ENCODE assay signal across 8 mouse cellular contexts in the genomic region with DNA sequence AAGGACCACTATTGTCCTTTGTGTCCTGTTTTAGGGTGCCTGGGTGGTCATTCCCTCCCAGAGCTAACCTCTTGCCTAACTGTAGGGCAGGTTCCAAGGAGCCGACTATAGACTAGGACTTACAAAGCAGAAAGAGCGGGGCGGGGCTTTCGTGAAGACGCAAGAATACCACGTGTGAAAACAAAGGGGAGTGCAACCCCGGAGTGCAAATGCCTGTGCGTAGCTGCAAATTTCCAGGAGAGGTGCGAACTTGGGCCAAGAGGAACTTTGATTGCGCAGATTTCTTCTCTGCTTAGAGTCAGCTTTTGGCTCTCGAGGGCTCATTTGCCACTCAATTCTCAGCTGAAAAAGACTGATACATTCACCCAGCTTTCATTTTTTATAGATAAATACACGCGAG. TPM values are rescaled to one million over a fixed set of nuclear protein-coding genes. Genes with fewer than 3 reads are reported as not detected.
DNase-seq lines count a peak whose midpoint lies in the region; ATAC-seq and TF ChIP-seq lines count a peak whose summit lies in the region.

No protein-coding gene starts in this region.

- peak overlapping the region; percentile 99 for H3K9ac ChIP-seq in forebrain, postnatal 0 days
- peak overlapping the region; percentile 79 for H3K9ac ChIP-seq in hindbrain, postnatal 0 days (replicated peaks; ENCODE audit: low read length)
- peak overlapping the region; percentile 42; the same call in 1 of the 2 replicates for H3K9ac ChIP-seq in liver, embryonic 11.5 days (ENCODE audit: low read depth, low read length)
- H3K9ac ChIP-seq in midbrain, postnatal 0 days (replicated peaks; ENCODE audit: low read length, poor library complexity, severe bottlenecking) = peak overlapping the region; percentile 44; the same call in 1 of the 2 replicates

- no peak for TF ChIP-seq CTCF in forebrain, postnatal 0 days (IDR thresholded peaks at IDR 0.05; ENCODE audit: low read depth)
- TF ChIP-seq CTCF in hindbrain, postnatal 0 days (IDR thresholded peaks at IDR 0.05; ENCODE audit: low read depth) = no peak
- no peak for TF ChIP-seq CTCF in midbrain, postnatal 0 days (IDR thresholded peaks at IDR 0.05)
- TF ChIP-seq CTCF in testis, adult 2 months (IDR thresholded peaks at IDR 0.05; ENCODE audit: control insufficient read depth, insufficient read depth, insufficient replicate concordance, low read depth, low read length) = no peak

- peak overlapping the region; percentile 86 for H3K4me3 ChIP-seq in forebrain, postnatal 0 days (ENCODE audit: low read depth, low read length)
- peak overlapping the region; percentile 79 for H3K4me3 ChIP-seq in hindbrain, postnatal 0 days (ENCODE audit: low read length)
- peak overlapping the region; percentile 91 for H3K4me3 ChIP-seq in liver, embryonic 11.5 days (ENCODE audit: low read depth, low read length)
- peak overlapping the region; percentile 50 for H3K4me3 ChIP-seq in midbrain, postnatal 0 days (ENCODE audit: low read depth, low read length)
- peak overlapping the region; percentile 91 for H3K4me3 ChIP-seq in testis, adult 2 months (ENCODE audit: control insufficient read depth, low read depth, low read length)

- peak; percentile 76 for ATAC-seq in forebrain, postnatal 0 days
- peak; percentile 36 for ATAC-seq in hindbrain, postnatal 0 days
- peak; percentile 55 for ATAC-seq in liver, embryonic 11.5 days (replicated peaks; ENCODE audit: low FRiP score)
- ATAC-seq in midbrain, postnatal 0 days (ENCODE audit: low FRiP score) = peak; percentile 64

- peaks cover 22% of the 10 kb centered on the region for H3K4me1 ChIP-seq in forebrain, postnatal 0 days (ENCODE audit: insufficient read depth)
- peaks cover 16% of the 10 kb centered on the region; the same call in 1 of the 2 replicates for H3K4me1 ChIP-seq in hindbrain, postnatal 0 days (ENCODE audit: insufficient read depth, low read length)
- H3K4me1 ChIP-seq in liver, embryonic 11.5 days (replicated peaks; ENCODE audit: control insufficient read depth, insufficient read depth, low read length) = peaks cover 22% of the 10 kb centered on the region
- H3K4me1 ChIP-seq in midbrain, postnatal 0 days (ENCODE audit: insufficient read depth, low read length) = peaks cover 8% of the 10 kb centered on the region; the same call in 1 of the 2 replicates
- peaks cover 2% of the 10 kb centered on the region; the same call in 1 of the 2 replicates for H3K4me1 ChIP-seq in testis, adult 2 months (ENCODE audit: control insufficient read depth, insufficient read depth, low read length)

- WGBS in forebrain, postnatal 0 days = under 1% methylated on average over 13 of the region's 13 CpGs
- WGBS in hindbrain, postnatal 0 days = 2% methylated on average over 13 of the region's 13 CpGs
- under 1% methylated on average over 13 of the region's 13 CpGs for WGBS in liver, embryonic 11.5 days
- WGBS in midbrain, postnatal 0 days = under 1% methylated on average over 13 of the region's 13 CpGs

- TF ChIP-seq POLR2A in testis, adult 2 months (IDR thresholded peaks at IDR 0.05; ENCODE audit: control insufficient read depth, low read depth, low read length) = no peak

- H3K27ac ChIP-seq in forebrain, postnatal 0 days (ENCODE audit: low read depth, low read length) = peak overlapping the region; percentile 21
- H3K27ac ChIP-seq in hindbrain, postnatal 0 days = no peak overlapping the region; the same call in 1 of the 2 replicates
- no peak overlapping the region for H3K27ac ChIP-seq in liver, embryonic 11.5 days (ENCODE audit: low read depth, low read length)
- no peak overlapping the region for H3K27ac ChIP-seq in midbrain, postnatal 0 days (ENCODE audit: low read depth, low read length)
- H3K27ac ChIP-seq in testis, adult 2 months (ENCODE audit: control insufficient read depth, insufficient read depth, low read depth, low read length) = peak overlapping the region; percentile 100

- H3K36me3 ChIP-seq in forebrain, postnatal 0 days (ENCODE audit: insufficient read depth) = 0 out of 2 replicates have a peak, but pooled peaks cover 9% of the 10 kb centered on the region
- peaks cover 2% of the 10 kb centered on the region; the same call in 1 of the 2 replicates for H3K36me3 ChIP-seq in hindbrain, postnatal 0 days (ENCODE audit: insufficient read depth, low read length)
- H3K36me3 ChIP-seq in liver, embryonic 11.5 days (ENCODE audit: control insufficient read depth, insufficient read depth, low read length) = no peaks in the 10 kb centered on the region
- peaks cover 12% of the 10 kb centered on the region for H3K36me3 ChIP-seq in midbrain, postnatal 0 days (ENCODE audit: insufficient read depth, low read length)
- peaks cover 3% of the 10 kb centered on the region for H3K36me3 ChIP-seq in testis, adult 2 months (ENCODE audit: control insufficient read depth, insufficient read depth, low read length)

- no peaks in the 10 kb centered on the region for H3K27me3 ChIP-seq in forebrain, postnatal 0 days (ENCODE audit: insufficient read depth, low read length)
- H3K27me3 ChIP-seq in hindbrain, postnatal 0 days (ENCODE audit: insufficient read depth, low read length) = no peaks in the 10 kb centered on the region
- no peaks in the 10 kb centered on the region for H3K27me3 ChIP-seq in liver, embryonic 11.5 days (replicated peaks; ENCODE audit: control insufficient read depth, insufficient read depth, low read length)
- H3K27me3 ChIP-seq in midbrain, postnatal 0 days (ENCODE audit: insufficient read depth, low read length) = no peaks in the 10 kb centered on the region
- H3K27me3 ChIP-seq in testis, adult 2 months (ENCODE audit: control insufficient read depth, insufficient read depth, low read length) = no peaks in the 10 kb centered on the region

- peak overlapping the region; percentile 72 for H3K4me2 ChIP-seq in forebrain, postnatal 0 days (ENCODE audit: low read depth)
- peak overlapping the region; percentile 85 for H3K4me2 ChIP-seq in hindbrain, postnatal 0 days (ENCODE audit: low read depth, low read length)
- H3K4me2 ChIP-seq in liver, embryonic 11.5 days = peak overlapping the region; percentile 95
- peak overlapping the region; percentile 62 for H3K4me2 ChIP-seq in midbrain, postnatal 0 days (ENCODE audit: low read depth, low read length, poor library complexity, severe bottlenecking)

- H3K9me3 ChIP-seq in forebrain, postnatal 0 days (ENCODE audit: low read length) = no peaks in the 10 kb centered on the region
- no peaks in the 10 kb centered on the region for H3K9me3 ChIP-seq in hindbrain, postnatal 0 days (ENCODE audit: low read length)
- H3K9me3 ChIP-seq in liver, embryonic 11.5 days (ENCODE audit: control insufficient read depth, low read length) = no peaks in the 10 kb centered on the region
- no peaks in the 10 kb centered on the region for H3K9me3 ChIP-seq in midbrain, postnatal 0 days (ENCODE audit: low read length)

- peak; percentile 55 for DNase-seq in ovary, adult 18-20 months (ENCODE audit: low spot score)
- no peak for DNase-seq in ovary, postnatal 10 days (ENCODE audit: low spot score)
- DNase-seq in cerebellum, adult 11-12 months = peak; percentile 67
- DNase-seq in forebrain, postnatal 0 days = peak; percentile 82
- DNase-seq in hindbrain, postnatal 0 days (ENCODE audit: low spot score) = peak; percentile 73
- peak; percentile 62 for DNase-seq in liver, embryonic 11.5 days (ENCODE audit: low spot score)
- DNase-seq in midbrain, postnatal 0 days (ENCODE audit: low spot score) = peak; percentile 65

RNA-seq across cellular contexts. Expression of gene Zscan2, which starts 0.5 kb away (rescaled TPM):
- total RNA-seq in forebrain, postnatal 0 days (2014; rRNA removed) = 29.1 and 38.3 TPM in 2 replicates
- polyA plus RNA-seq in forebrain, postnatal 0 days (2015; fragmentation: Nextera tagmentation; extraction: Ambion mirVana) = 1.6 and 3.3 TPM in 2 replicates
- total RNA-seq in hindbrain, postnatal 0 days (2014; rRNA removed) = 19.9 and 22.2 TPM in 2 replicates
- polyA plus RNA-seq in hindbrain, postnatal 0 days (2015; fragmentation: Nextera tagmentation; extraction: Ambion mirVana) = 2.2 and 2.5 TPM in 2 replicates
- 1.0 and 1.4 TPM in 2 replicates for polyA plus RNA-seq in liver, embryonic 11.5 days (2014; fragmentation: Nextera tagmentation; extraction: Ambion mirVana)
- 18.2 and 22.4 TPM in 2 replicates for total RNA-seq in midbrain, postnatal 0 days (2014; rRNA removed)
- 2.7 TPM in 2 replicates for polyA plus RNA-seq in midbrain, postnatal 0 days (2015; fragmentation: Nextera tagmentation; extraction: Ambion mirVana)
- 35.8 and 41.0 TPM in 2 replicates for polyA plus RNA-seq in testis, adult 2 months (2012; rRNA removed)

RNA-seq across cellular contexts. Expression of gene Iqgap1, which starts 34.5 kb away (rescaled TPM):
- 30.1 and 35.9 TPM in 2 replicates for total RNA-seq in forebrain, postnatal 0 days (2014; rRNA removed)
- 8.6 and 11.5 TPM in 2 replicates for polyA plus RNA-seq in forebrain, postnatal 0 days (2015; fragmentation: Nextera tagmentation; extraction: Ambion mirVana)
- 23.5 and 29.4 TPM in 2 replicates for total RNA-seq in hindbrain, postnatal 0 days (2014; rRNA removed)
- polyA plus RNA-seq in hindbrain, postnatal 0 days (2015; fragmentation: Nextera tagmentation; extraction: Ambion mirVana) = 15.7 and 16.6 TPM in 2 replicates
- 28.2 and 30.6 TPM in 2 replicates for polyA plus RNA-seq in liver, embryonic 11.5 days (2014; fragmentation: Nextera tagmentation; extraction: Ambion mirVana)
- total RNA-seq in midbrain, postnatal 0 days (2014; rRNA removed) = 20.6 and 31.0 TPM in 2 replicates
- polyA plus RNA-seq in midbrain, postnatal 0 days (2015; fragmentation: Nextera tagmentation; extraction: Ambion mirVana) = 11.3 and 12.3 TPM in 2 replicates
- polyA plus RNA-seq in testis, adult 2 months (2012; rRNA removed) = 30.6 and 35.5 TPM in 2 replicates

RNA-seq across cellular contexts. Expression of gene Wdr73, which starts 40.8 kb away (rescaled TPM):
- 48.4 and 54.0 TPM in 2 replicates for total RNA-seq in forebrain, postnatal 0 days (2014; rRNA removed)
- 38.6 and 41.2 TPM in 2 replicates for polyA plus RNA-seq in forebrain, postnatal 0 days (2015; fragmentation: Nextera tagmentation; extraction: Ambion mirVana)
- 20.3 and 23.9 TPM in 2 replicates for total RNA-seq in hindbrain, postnatal 0 days (2014; rRNA removed)
- polyA plus RNA-seq in hindbrain, postnatal 0 days (2015; fragmentation: Nextera tagmentation; extraction: Ambion mirVana) = 29.2 and 35.7 TPM in 2 replicates
- polyA plus RNA-seq in liver, embryonic 11.5 days (2014; fragmentation: Nextera tagmentation; extraction: Ambion mirVana) = 42.8 and 44.0 TPM in 2 replicates
- 33.2 and 58.1 TPM in 2 replicates for total RNA-seq in midbrain, postnatal 0 days (2014; rRNA removed)
- 34.7 and 35.0 TPM in 2 replicates for polyA plus RNA-seq in midbrain, postnatal 0 days (2015; fragmentation: Nextera tagmentation; extraction: Ambion mirVana)
- polyA plus RNA-seq in testis, adult 2 months (2012; rRNA removed) = 16.5 and 16.9 TPM in 2 replicates

RNA-seq across cellular contexts. Expression of gene Nmb, which starts 44.6 kb away (rescaled TPM):
- total RNA-seq in forebrain, postnatal 0 days (2014; rRNA removed) = 8.6 and 13.5 TPM in 2 replicates
- 10.9 and 13.9 TPM in 2 replicates for polyA plus RNA-seq in forebrain, postnatal 0 days (2015; fragmentation: Nextera tagmentation; extraction: Ambion mirVana)
- total RNA-seq in hindbrain, postnatal 0 days (2014; rRNA removed) = 6.5 and 13.4 TPM in 2 replicates
- 10.6 and 12.9 TPM in 2 replicates for polyA plus RNA-seq in hindbrain, postnatal 0 days (2015; fragmentation: Nextera tagmentation; extraction: Ambion mirVana)
- 2.4 and 3.4 TPM in 2 replicates for polyA plus RNA-seq in liver, embryonic 11.5 days (2014; fragmentation: Nextera tagmentation; extraction: Ambion mirVana)
- total RNA-seq in midbrain, postnatal 0 days (2014; rRNA removed) = 13.0 and 14.3 TPM in 2 replicates
- polyA plus RNA-seq in midbrain, postnatal 0 days (2015; fragmentation: Nextera tagmentation; extraction: Ambion mirVana) = 9.4 and 10.1 TPM in 2 replicates
- polyA plus RNA-seq in testis, adult 2 months (2012; rRNA removed) = 12.1 and 13.2 TPM in 2 replicates

Comparison
In these comparisons a context has a peak if more than half of its experiments do, and no peak if none do; other contexts are left out.
1. H3K27ac ChIP-seq: peak in forebrain, postnatal 0 days (single experiment) and testis, adult 2 months (single experiment); none in hindbrain, postnatal 0 days (single experiment), liver, embryonic 11.5 days (single experiment) and midbrain, postnatal 0 days (single experiment).
2. H3K9ac ChIP-seq: peak in every context shown above with its lines; median percentile 99 in forebrain, postnatal 0 days; 79 in hindbrain, postnatal 0 days; 44 in midbrain, postnatal 0 days; 42 in liver, embryonic 11.5 days.
3. Peak in every context shown above with its lines, with median percentiles within 50 percentile points of each other: ATAC-seq, H3K4me2 ChIP-seq and H3K4me3 ChIP-seq.